Mouse (Mus musculus) hindbrain, postnatal 0 days (tissue): Measurements from ENCODE around the gene B4galnt1. TPM values are rescaled to one million over a fixed set of nuclear protein-coding genes. Genes with fewer than 3 reads are reported as not detected.
"Not testable (repeated sequence)": the region's sequence is repeated elsewhere in the genome, so short reads cannot be mapped to it uniquely, and the experiment has no call there.

ENCODE experiments used
- ATAC-seq: fragments of 200-750 bp; cut with Nextera tagmentation; 2 replicates; pipeline ENCODE4 v1.8.0; 2017; ENCODE audit warnings: mild to moderate bottlenecking, moderate TSS enrichment, moderate library complexity
- DNase-seq: peaks from one replicate; pipeline ENCODE4 v3.0.0-alpha.2; 2015; ENCODE audit warnings: low spot score
- H3K27ac ChIP-seq: fragments of 300-500 bp; sonication (generic); 2 replicates; pipeline ENCODE4 v1.5.1; 2014; ENCODE audit warnings: mild to moderate bottlenecking
- H3K27me3 ChIP-seq: fragments of 300-500 bp; sonication (generic); 2 replicates; pipeline ENCODE4 v1.6.1; 2014; ENCODE audit warnings: low read length, mixed read lengths; ENCODE audit not compliant: insufficient read depth
- H3K36me3 ChIP-seq: fragments of 300-500 bp; sonication (generic); 2 replicates; pipeline ENCODE4 v1.6.1; 2014; ENCODE audit warnings: low read length, mixed read lengths; ENCODE audit not compliant: insufficient read depth
- H3K4me1 ChIP-seq: fragments of 300-500 bp; sonication (generic); 2 replicates; pipeline ENCODE4 v1.6.1; 2014; ENCODE audit warnings: antibody characterized with exemption, low read length, mixed read lengths; ENCODE audit not compliant: insufficient read depth
- H3K4me2 ChIP-seq: fragments of 300-500 bp; sonication (generic); 2 replicates; pipeline ENCODE4 v1.6.1; 2014; ENCODE audit warnings: low read depth, mild to moderate bottlenecking, low read length, moderate library complexity, mixed read lengths
- H3K4me3 ChIP-seq: fragments of 300-500 bp; sonication (generic); 2 replicates; pipeline ENCODE4 v1.5.1; 2014; ENCODE audit warnings: low read length
- H3K9ac ChIP-seq: fragments of 300-500 bp; sonication (generic); replicated peaks from 2 replicates; pipeline ENCODE4 v1.6.1; 2014; ENCODE audit warnings: mild to moderate bottlenecking, low read length, moderate library complexity, mixed read lengths
- H3K9me3 ChIP-seq: fragments of 300-500 bp; sonication (generic); 2 replicates; pipeline ENCODE4 v1.6.1; 2016; ENCODE audit warnings: low read length, mixed read lengths
- CTCF ChIP-seq: IDR thresholded peaks from 2 replicates; pipeline ENCODE4 v1.5.1; 2016; ENCODE audit warnings: antibody characterized with exemption, control low read depth, low read depth
- WGBS: fragments of 180-500 bp; shearing (Covaris S2); extraction: QIAGEN DNeasy Blood & Tissue Kit; methylation state at CpG from one replicate; pipeline ENCODE4 v1.1.7; 2014; 5-methylcytosine and 5-hydroxymethylcytosine counted together
- polyA plus RNA-seq: library from polyadenylated mRNA; unstranded; fragments of >200 nt; fragmentation: Nextera tagmentation; extraction: Ambion mirVana; gene quantifications from 2 replicates; pipeline ENCODE4 v1.2.1, GENCODE M21; 2015
- total RNA-seq: library from RNA; depleted of rRNA; stranded (reverse); fragments of >200 nt; gene quantifications from 2 replicates; pipeline ENCODE4 v1.2.3, GENCODE M21; 2014

The B4galnt1 gene
- total and polyA plus RNA-seq, 2 experiments from 2014 or later = 65.3 to 112 TPM

- Histone ChIP-seq H3K9ac (no peak overlapping the region), H3K27me3 (no peaks in the 10 kb centered on the region), H3K36me3 (no peaks in the 10 kb centered on the region), H3K4me2 (no peak overlapping the region), H3K4me1 (no peaks in the 10 kb centered on the region), H3K9me3 (no peaks in the 10 kb centered on the region), H3K27ac (no peak overlapping the region), H3K4me3 (no peak overlapping the region)
- WGBS = 73% methylated on average over 5 of the region's 5 CpGs
- no peak for TF ChIP-seq CTCF
- ATAC-seq = no peak
- no peak for DNase-seq
Measured at GRCm38 (mm10) chr10:127132469-127132868, 32.6 kb upstream of the B4galnt1 start.

DNA sequence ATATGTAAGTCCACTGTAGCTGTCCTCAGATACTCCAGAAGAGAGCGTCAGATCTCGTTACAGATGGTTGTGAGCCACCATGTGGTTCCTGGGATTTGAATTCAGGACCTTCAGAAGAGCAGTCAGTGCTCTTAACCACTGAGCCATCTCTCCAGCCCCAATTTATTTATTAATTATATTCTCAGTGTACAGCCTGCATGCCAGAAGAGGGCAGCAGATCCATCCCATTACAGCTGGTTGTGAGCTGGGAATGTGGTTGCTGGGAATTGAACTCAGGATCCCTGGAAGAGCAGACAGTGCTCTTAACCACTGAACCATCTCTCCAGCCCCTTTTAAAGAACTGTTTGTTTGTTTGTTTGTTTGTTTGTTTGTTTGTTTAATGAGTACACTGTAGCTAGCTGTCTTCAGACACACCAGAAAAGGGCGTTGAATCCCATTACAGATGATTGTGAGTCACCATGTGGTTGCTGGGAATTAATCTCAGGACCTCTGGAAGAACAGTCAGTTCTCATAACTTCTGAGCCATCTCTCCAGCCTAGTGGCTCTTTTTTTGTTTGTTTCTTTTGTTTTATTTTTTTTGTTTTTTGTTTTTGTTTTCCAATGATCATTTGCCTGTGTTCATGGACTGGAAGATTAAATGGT lies 30.5 kb upstream of the B4galnt1 start:
- H3K9me3 ChIP-seq = not testable (repeated sequence)

GRCm38 (mm10) chr10:127135118-127135836 lies 29.7 kb upstream of the B4galnt1 start:
- WGBS = 58% methylated on average over 8 of the region's 8 CpGs
- Histone ChIP-seq H3K9ac (no peak overlapping the region), H3K27ac (no peak overlapping the region), H3K4me2 (no peak overlapping the region), H3K4me1 (no peaks in the 10 kb centered on the region), H3K27me3 (no peaks in the 10 kb centered on the region), H3K9me3 (no peaks in the 10 kb centered on the region), H3K4me3 (no peak overlapping the region), H3K36me3 (no peaks in the 10 kb centered on the region)
- DNase-seq = no peak
- TF ChIP-seq CTCF = no peak
- ATAC-seq = no peak

More for the DNA sequence above, 30.5 kb upstream of the B4galnt1 start:
- not testable (repeated sequence) for H3K4me2 ChIP-seq, H3K36me3 ChIP-seq, H3K4me1 ChIP-seq, H3K4me3 ChIP-seq, DNase-seq, H3K27me3 ChIP-seq, H3K9ac ChIP-seq, ATAC-seq, H3K27ac ChIP-seq
- peak; percentile 46 for TF ChIP-seq CTCF
- 90% methylated on average over 3 of the region's 3 CpGs for WGBS

DNA sequence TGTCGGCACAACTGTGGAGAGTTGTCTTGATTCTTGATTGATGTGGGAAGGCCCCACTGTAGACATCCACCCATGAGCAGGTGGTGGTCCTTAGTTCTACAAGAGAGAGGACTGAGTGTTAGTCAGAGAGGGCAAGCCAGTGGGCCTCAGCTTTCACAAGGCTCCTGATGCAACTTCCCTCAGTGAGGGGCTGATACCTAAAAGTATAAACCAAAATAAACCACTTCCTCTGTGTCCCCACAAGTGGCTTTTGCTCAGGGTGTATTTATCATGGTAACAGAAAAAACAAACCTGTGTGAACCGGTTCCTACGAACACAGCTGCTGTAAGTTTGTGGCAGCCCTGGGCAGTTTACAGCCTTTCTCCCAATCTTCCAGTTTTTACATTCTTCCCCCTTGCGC lies 28.5 kb upstream of the B4galnt1 start:
- no peak for TF ChIP-seq CTCF
- DNase-seq (no peak), ATAC-seq (no peak)
- Histone ChIP-seq H3K36me3 (no peaks in the 10 kb centered on the region), H3K27ac (no peak overlapping the region), H3K27me3 (no peaks in the 10 kb centered on the region), H3K9me3 (no peaks in the 10 kb centered on the region), H3K4me2 (no peak overlapping the region), H3K4me3 (no peak overlapping the region), H3K9ac (no peak overlapping the region), H3K4me1 (no peaks in the 10 kb centered on the region)
- 97% methylated on average over 4 of the region's 4 CpGs for WGBS

- whole genome bisulfite sequencing = 91% methylated on average over 3 of the region's 3 CpGs
Measured at GRCm38 (mm10) chr10:127137896-127138295, 27.1 kb upstream of the B4galnt1 start.

GRCm38 (mm10) chr10:127138328-127139141 lies 26.5 kb upstream of the B4galnt1 start:
- WGBS = 91% methylated on average over 18 of the region's 18 CpGs
- no peak overlapping the region for H3K27ac ChIP-seq
- no peak for ATAC-seq

More at GRCm38 (mm10) chr10:127137896-127138295, 27.1 kb upstream of the B4galnt1 start:
- ATAC-seq = no peak
- Histone ChIP-seq H3K4me3 (no peak overlapping the region), H3K9me3 (no peaks in the 10 kb centered on the region), H3K27me3 (no peaks in the 10 kb centered on the region), H3K4me1 (no peaks in the 10 kb centered on the region), H3K36me3 (no peaks in the 10 kb centered on the region), H3K9ac (no peak overlapping the region), H3K4me2 (no peak overlapping the region), H3K27ac (no peak overlapping the region)
- no peak for DNase-seq
- no peak for TF ChIP-seq CTCF

More at GRCm38 (mm10) chr10:127138328-127139141, 26.5 kb upstream of the B4galnt1 start:
- H3K4me1 ChIP-seq = no peaks in the 10 kb centered on the region
- H3K4me3 ChIP-seq = no peak overlapping the region
- H3K27me3 ChIP-seq = no peaks in the 10 kb centered on the region
- DNase-seq = no peak
- H3K9me3 ChIP-seq = no peaks in the 10 kb centered on the region
- H3K4me2 ChIP-seq = no peak overlapping the region
- no peak overlapping the region for H3K9ac ChIP-seq
- H3K36me3 ChIP-seq = no peaks in the 10 kb centered on the region
- TF ChIP-seq CTCF = no peak
